Mouse (Mus musculus) adrenal gland, adult 2 months (tissue): ENCODE data around the gene Clec4a3. TPM values are rescaled to one million over a fixed set of nuclear protein-coding genes. Genes with fewer than 3 reads are reported as not detected.
"Not testable (repeated sequence)": the region's sequence is repeated elsewhere in the genome, so short reads cannot be mapped to it uniquely, and the experiment has no call there.

Source experiments
- DNase-seq: peaks from one replicate; pipeline ENCODE4 v3.0.0; 2021
- long read RNA-seq: library from polyadenylated mRNA; stranded (forward); transcript quantifications from one replicate; pipeline ENCODE4 v2.0.0, GENCODE M21; 2021
- polyA plus RNA-seq: library from polyadenylated mRNA; depleted of rRNA; stranded (reverse); fragments of >200 nt; gene quantifications from 2 replicates; pipeline ENCODE4 v1.2.3, GENCODE M21; 2012; rRNA removed
- total RNA-seq, 2 experiments: library from RNA; stranded (reverse); gene quantifications; 2 replicates each; pipeline ENCODE4 v1.2.3; 2021

Gene Clec4a3
- total RNA-seq (1 to 10 TPM; 3.7 to 3.8 TPM), polyA plus RNA-seq (not detected in 2 replicates)
- long read RNA-seq, partial matches to known transcripts, result 1 of 3 reads
- long read RNA-seq, other reads (novel, unspliced or antisense), result 1 of 3 reads

DNA sequence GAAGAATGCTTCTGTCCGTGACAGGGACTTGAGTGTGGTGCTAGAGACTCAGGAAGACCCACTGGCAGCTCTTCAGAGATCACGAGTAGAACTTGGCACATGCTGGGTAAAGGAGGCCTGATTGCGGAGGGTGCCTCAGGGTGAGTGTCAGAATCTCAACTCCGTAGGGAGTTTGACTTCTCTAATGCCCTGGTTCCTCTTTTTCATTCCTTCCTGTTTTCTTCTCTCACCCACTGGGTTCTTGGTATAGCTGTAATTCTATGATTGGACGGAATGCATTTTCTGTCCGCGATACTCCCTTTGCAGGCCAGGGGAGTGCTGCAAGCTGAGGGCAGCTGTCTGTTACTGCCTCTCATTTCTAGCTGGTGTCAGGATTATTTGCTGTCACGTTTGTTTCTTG is at the start of gene Clec4a3:
Gene Clec4a3, plus strand, starts transcription at position 115 of the 400 bp plus-strand sequence.
- DNase-seq, result peak; percentile 5

DNA sequence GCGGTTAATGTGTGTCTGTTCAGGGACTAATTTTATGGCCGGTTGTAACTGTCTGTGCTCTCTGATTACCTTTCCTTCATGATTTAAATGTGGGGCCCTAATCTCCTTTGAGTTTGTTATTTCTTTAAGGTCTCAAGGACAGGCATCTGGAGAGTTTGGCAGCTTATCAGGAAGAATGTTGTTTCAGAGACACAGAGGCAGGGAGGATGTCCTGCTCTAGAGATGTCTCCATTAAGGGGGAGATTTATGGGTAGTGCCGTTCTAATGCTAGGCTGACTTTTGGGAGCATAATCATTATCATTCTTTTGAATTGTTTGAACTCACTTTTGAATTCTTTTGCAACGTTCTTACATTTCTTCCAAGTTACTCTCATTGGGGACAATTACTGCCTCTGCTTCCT is 32.4 kb upstream of the Clec4a3 start:
- DNase-seq, result no peak

DNA sequence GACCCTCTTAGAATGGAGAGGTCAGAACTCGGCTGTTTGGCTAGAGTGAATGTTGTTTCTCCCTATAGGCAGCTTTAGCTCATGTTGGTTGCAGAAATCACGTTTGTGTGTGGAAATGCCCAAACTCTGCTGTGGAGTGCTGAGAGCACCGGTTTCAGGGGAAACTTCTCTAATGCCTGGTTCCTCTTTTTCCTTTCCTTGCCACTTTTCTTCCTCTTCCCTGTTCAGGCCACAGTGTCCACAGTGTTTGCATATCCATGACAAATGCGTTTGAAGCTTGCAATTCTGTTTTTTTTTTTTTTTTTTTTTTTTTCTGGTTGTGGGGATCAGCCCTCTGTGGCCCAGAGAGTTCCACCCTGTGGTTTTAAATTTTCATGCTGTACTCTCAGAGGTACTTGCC is 30.9 kb upstream of the Clec4a3 start, which contains the start of gene Clec4a1:
Gene Clec4a1, plus strand, starts transcription at position 398 of the 400 bp plus-strand sequence.
- DNase-seq, result no peak

DNA sequence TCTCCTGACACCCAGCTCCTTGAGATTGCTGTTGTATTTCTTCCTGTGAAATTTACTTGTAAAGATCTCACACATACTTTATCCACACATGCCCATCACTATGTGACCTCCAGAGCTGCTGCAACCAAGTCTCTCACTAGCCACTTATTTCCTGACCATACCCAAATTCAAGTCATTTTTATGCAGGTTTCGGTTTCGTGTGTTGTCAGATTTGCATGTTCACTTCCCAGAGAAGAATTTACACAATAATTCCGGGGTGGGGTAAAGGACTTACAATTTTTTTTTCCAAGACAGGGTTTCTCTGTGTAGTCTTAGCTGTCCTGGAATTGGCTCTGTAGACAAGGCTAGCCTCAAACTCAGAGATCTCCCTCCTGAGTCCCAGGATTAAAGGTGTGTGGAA is 17.5 kb upstream of the Clec4a3 start:
- no peak for DNase-seq

DNA sequence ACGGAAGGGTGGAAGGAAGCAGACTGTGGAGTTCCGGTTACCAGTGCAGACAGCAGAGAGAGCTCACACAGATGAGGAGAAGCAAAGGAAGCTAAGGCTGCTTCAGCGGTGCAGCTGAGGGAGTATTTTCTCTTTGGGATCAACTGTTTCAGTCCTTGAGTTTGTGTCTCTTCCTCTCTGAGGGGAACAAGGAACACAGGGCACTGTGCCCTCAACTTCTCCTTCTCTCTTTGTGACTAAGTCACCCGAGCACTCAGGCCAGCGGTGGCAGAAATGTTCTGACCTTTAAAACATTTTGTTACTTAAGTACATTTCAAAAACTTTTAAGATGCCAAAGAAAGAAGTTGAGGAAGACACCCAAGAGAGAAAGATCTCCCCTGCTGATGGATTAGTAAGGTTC is 12.7 kb upstream of the Clec4a3 start:
- DNase-seq, result no peak

DNA sequence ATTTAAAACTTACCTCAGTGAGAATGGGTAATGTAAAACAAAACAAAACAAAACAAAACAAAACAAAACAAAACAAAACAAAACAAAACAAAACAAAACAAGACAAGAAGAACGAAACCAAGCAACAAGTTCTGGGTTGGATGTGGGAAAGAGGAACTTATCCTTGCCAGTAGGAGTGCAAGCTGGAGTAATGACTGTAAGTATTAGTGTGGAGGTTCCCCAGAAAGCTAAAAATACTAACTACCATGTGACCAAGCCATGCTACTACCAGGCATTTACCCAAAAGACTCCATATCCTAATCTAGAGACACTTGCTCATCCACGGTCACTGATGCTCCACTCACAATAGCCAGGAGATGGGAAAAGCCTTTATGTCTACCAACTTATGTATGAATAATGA is 5.6 kb upstream of the Clec4a3 start:
- DNase-seq, result no peak

DNA sequence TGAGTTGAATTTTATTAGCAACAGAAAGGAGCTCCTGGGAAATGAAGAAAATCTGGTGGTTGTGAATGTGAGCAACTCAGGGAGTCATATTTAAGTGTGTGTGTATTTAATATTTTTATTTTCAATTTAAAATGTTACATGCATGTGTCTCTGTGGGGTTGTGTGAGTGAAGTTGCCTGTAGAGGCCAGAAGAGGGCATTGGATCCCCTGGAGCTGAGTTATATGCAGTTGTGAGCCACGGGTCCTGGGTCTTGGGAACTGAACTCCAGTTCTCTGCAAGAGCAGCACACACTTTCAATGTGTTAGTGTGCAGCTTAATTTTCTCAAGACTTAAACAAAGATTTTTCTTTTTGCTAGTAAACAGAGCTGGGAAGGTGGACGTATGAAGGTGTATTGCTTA is 12.2 kb downstream of the Clec4a3 start:
- no peak for DNase-seq

DNA sequence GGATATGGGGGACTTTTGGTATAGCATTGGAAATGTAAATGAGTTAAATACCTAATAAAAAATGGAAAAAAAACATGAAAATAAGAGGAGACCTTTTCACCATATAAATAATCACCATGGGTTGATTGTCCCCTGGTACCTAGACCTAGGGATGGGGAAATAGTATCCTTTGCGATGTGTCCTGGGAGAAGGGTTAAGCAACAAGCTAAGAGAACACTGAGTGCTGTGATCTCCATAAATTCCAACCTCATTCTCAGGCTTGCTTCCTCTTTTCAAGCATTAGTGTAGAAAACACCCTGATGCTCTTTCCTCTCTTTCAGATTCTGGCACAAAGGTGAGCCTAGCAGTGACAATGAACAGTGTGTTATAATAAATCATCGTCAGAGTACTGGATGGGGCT is 16.7 kb downstream of the Clec4a3 start:
- DNase-seq, result no peak

DNA sequence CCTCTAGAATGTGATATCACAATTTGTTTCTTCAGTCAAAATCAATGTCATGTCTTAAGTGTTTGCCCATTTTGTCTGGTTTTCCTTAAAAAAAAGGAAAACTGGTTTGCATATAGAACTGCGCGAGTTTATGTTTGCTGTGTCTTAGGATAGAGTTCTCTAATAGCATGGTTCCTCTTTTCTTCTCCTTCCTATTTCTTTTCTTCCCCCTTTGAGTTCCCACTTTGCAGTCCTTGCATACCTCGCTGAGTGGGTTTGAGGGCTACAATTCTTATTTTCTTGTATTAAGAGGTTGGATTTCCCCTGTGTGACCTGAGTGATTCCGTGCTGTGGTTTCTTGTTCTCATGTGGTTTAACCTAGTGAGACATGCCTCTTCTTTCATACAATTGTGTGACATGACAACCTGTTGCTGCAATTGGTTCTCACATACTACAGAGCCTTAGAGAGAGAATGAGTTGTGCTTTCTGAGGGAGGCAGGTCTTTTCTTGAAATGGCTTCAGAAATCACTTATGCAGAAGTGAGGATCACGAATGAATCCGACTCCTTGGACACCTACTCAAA is 37.6 kb downstream of the Clec4a3 start, which contains the start of gene Clec4a4:
Gene Clec4a4, plus strand, starts transcription at position 492 of the 562 bp plus-strand sequence.
- DNase-seq, result no peak

DNA sequence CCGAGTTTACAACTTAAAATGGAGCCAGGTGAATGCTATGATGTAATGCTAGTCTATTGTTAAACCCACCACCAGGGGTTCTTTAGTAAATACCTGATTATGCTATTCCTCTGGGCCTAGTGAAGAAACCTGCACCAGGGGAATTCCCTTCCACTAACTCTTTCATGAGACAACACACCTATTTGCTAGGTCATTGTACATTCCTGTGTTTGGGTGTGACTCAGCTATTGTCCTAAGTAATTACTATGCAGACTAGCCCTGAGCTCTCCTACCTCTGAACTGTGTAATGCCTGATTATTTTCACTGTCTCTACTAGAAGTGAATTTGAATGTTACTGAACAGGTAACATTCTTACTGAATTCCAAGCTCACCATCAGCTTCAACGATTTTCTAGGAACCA is 52.4 kb downstream of the Clec4a3 start:
- DNase-seq, result not testable (repeated sequence)

DNA sequence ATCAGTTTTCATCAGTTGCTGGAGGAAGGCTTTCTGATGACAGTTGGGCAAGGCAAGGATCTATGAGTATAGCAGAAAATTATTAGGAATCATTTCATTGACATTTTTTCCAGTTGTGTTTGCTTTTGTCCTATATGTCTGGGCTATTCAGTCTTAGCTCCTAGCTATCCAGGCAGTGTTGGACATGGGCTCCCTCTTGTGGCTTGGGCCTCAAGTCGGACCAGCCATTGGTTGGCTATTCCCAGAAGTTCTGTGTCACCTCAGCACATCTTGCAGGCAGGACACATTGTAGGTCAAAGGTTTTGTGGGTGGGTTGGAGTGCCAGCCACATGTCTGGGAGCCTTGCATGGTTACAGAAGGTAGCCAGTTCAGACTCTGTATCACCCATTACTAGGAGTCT is 53.3 kb downstream of the Clec4a3 start:
- peak; percentile 3 for DNase-seq

Other genes starting within 250 kb of the Clec4a3 start
- not detected for gene Nanog, start 245.0 kb upstream of the Clec4a3 start, total RNA-seq
- not detected in 2 replicates for gene Nanog, start 245.0 kb upstream of the Clec4a3 start, polyA plus RNA-seq
- gene Slc2a3, start 150.9 kb upstream of the Clec4a3 start, total RNA-seq, result 10 to 100 TPM in 1 of 2 experiments, 1 to 10 TPM in 1; 5.2 to 10.5 TPM
- 2.1 and 2.2 TPM in 2 replicates for gene Slc2a3, start 150.9 kb upstream of the Clec4a3 start, polyA plus RNA-seq
- 10 to 100 TPM; 20.0 to 24.4 TPM for gene Foxj2, start 132.6 kb upstream of the Clec4a3 start, total RNA-seq
- 12.4 and 14.8 TPM in 2 replicates for gene Foxj2, start 132.6 kb upstream of the Clec4a3 start, polyA plus RNA-seq
- gene C3ar1, start 96.4 kb upstream of the Clec4a3 start, total RNA-seq, result 1 to 10 TPM; 2.6 to 6.7 TPM
- gene C3ar1, start 96.4 kb upstream of the Clec4a3 start, polyA plus RNA-seq, result 2.7 and 3.0 TPM in 2 replicates
- gene Necap1, start 78.0 kb upstream of the Clec4a3 start, total RNA-seq, result 10 to 100 TPM; 51.3 to 55.3 TPM
- gene Necap1, start 78.0 kb upstream of the Clec4a3 start, polyA plus RNA-seq, result 10.7 and 12.4 TPM in 2 replicates
- gene Clec4a1, start 30.7 kb upstream of the Clec4a3 start, total RNA-seq, result 1 to 10 TPM; 2.6 to 3.5 TPM
- 0.33 and 0.42 TPM in 2 replicates for gene Clec4a1, start 30.7 kb upstream of the Clec4a3 start, polyA plus RNA-seq
- gene Clec4a4, start 37.9 kb downstream of the Clec4a3 start, total RNA-seq, result not detected
- not detected in 2 replicates for gene Clec4a4, start 37.9 kb downstream of the Clec4a3 start, polyA plus RNA-seq
- 1 to 10 TPM in 1 of 2 experiments, under 1 TPM in 1; 0.40 to 1.2 TPM for gene Clec4b1, start 97.4 kb downstream of the Clec4a3 start, total RNA-seq
- gene Clec4b1, start 97.4 kb downstream of the Clec4a3 start, polyA plus RNA-seq, result 0.25 and 0.32 TPM in 2 replicates
- gene Clec4a2, start 153.9 kb downstream of the Clec4a3 start, total RNA-seq, result 1 to 10 TPM; 1.9 to 4.9 TPM
- gene Clec4a2, start 153.9 kb downstream of the Clec4a3 start, polyA plus RNA-seq, result 0.48 and 0.51 TPM in 2 replicates
- under 1 TPM in 1 of 2 experiments, not detected in 1; 0.35 TPM for gene Clec4b2, start 220.4 kb downstream of the Clec4a3 start, total RNA-seq
- gene Clec4b2, start 220.4 kb downstream of the Clec4a3 start, polyA plus RNA-seq, result not detected in 2 replicates